Mouse (Mus musculus) natural killer cell, adult 2 months (primary cell): ENCODE results near the gene Olfr1219.

Source experiments
- DNase-seq, 2 experiments: peaks; one replicate each; pipeline ENCODE4 v3.0.0; 2022; ENCODE audit warnings: low spot score in 2 of 2

Olfr1219 gene

GRCm38 (mm10) chr2:89083413-89083812, at the start of gene Olfr1219:
Gene Olfr1219 (minus strand): TSS chr2:89083513.
- no peak for DNase-seq

- no peak for DNase-seq
Observed at GRCm38 (mm10) chr2:89132954-89133353, 49.6 kb upstream of the Olfr1219 start, which contains the start of gene Olfr1222. Gene Olfr1222 (minus strand): TSS chr2:89133054.

- no peak for DNase-seq
Observed at GRCm38 (mm10) chr2:89117183-89117582, 33.9 kb upstream of the Olfr1219 start, which contains the start of gene Olfr1221. Gene Olfr1221 (minus strand): TSS chr2:89117283.

GRCm38 (mm10) chr2:89106735-89107134, 23.4 kb upstream of the Olfr1219 start, which contains the start of gene Olfr1220:
Gene Olfr1220 (minus strand): TSS chr2:89106835.
- DNase-seq, result no peak

GRCm38 (mm10) chr2:89105651-89106050, 22.3 kb upstream of the Olfr1219 start:
- no peak for DNase-seq

- no peak for DNase-seq
Observed at GRCm38 (mm10) chr2:89093848-89094247, 10.5 kb upstream of the Olfr1219 start.

GRCm38 (mm10) chr2:89081487-89081886, 1.8 kb downstream of the Olfr1219 start:
- DNase-seq, result no peak

- DNase-seq, result no peak
Observed at GRCm38 (mm10) chr2:89061087-89061486, 22.2 kb downstream of the Olfr1219 start, which contains the start of gene Olfr1218. Gene Olfr1218 (minus strand): TSS chr2:89061187.

GRCm38 (mm10) chr2:89031965-89032364, 51.3 kb downstream of the Olfr1219 start, which contains the start of gene Olfr1217:
Gene Olfr1217 (minus strand): TSS chr2:89032065.
- DNase-seq, result no peak
